Mouse (Mus musculus): ENCODE measurements around the gene Gys1.

Gene Gys1

DNA sequence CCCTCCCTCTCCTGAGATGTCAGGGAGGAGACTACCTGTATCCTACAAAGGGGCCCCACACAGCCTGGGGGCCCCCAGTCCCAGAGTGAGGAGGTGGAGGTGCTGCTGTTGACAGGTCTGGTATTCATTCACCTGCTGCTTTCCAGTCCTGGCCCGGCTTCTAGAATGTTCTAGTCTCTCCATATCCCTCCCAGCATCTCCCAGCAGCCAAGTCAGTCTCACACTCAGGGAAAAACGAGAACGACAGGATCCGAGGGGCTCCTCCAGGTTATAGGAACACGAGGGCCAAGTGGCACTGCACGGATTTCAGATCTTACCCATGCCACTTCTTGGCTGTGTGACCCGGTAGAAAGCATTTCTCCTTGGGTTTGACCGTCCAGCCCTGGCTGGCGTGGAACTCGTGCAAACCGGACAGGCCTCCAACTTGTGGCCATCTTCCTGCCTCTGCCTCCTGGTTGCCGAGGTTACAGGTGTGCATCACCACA is 19.9 kb upstream of the Gys1 start:
- DNase-seq (ENCODE audit: low spot score) = no peak

DNA sequence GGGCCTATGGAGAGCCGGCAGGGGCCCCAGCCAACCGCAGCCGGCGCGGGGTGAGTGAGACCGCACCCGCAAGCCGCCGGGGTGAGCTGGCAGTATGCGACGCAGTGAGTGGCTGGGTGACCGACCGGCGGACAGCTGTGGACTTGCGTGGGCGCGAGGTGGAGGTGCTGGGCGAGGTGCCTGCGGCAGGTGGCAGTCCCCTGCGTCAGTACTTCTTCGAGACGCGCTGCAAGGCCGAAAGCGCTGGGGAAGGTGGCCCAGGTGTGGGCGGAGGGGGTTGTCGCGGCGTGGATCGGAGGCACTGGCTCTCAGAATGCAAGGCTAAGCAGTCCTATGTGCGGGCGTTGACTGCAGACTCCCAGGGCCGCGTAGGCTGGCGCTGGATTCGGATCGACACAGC is 19.0 kb upstream of the Gys1 start:
- DNase-seq (ENCODE audit: low spot score) = no peak

DNA sequence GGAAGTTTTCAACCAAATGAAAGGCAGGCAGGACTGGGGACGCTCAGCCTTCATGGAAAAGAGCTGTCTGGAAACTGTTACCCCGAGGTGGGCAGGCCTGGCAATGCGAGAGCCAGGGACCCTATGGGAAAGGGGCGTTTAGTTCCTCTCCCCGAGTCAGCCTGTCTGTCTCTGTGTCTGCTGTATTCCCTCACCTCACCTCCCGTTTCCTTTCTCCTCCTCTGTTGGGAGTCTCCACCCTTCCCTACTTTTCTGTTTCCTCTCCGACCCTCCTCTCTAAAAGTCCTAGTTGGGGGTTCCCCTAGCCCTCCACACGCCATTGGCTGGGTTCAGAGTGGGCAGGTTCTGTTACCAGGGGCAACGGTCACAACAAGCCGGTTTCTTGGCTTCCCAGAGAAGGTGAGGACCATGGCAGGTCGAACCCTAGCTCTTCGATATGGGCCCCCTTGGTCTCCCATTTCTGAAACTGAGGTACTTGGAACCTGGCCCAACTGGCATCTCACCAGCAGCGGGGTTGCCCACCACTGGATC is 16.6 kb upstream of the Gys1 start:
- DNase-seq (ENCODE audit: low spot score) = no peak

GRCm38 (mm10) chr7:45419859-45420614 is 14.6 kb upstream of the Gys1 start:
- no peak for DNase-seq (ENCODE audit: low spot score)

GRCm38 (mm10) chr7:45420615-45420919 is 14.1 kb upstream of the Gys1 start, which contains the start of gene Lhb:
Lhb (plus strand) TSS chr7:45420820.
- DNase-seq (ENCODE audit: low spot score) = no peak

DNA sequence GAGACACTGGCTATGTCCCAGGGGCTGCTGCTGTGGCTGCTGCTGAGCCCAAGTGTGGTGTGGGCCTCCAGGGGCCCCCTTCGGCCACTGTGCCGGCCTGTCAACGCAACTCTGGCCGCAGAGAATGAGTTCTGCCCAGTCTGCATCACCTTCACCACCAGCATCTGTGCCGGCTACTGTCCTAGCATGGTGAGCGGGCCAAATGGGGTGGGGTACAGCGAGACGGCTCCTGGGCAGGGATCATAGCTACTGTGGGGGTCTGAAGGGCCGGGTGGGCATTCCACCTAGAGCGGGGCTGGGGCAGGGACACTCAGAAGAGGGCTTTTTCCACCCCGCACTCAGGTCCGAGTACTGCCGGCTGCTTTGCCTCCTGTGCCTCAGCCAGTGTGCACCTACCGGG is 13.4 kb upstream of the Gys1 start:
- no peak for DNase-seq (ENCODE audit: low spot score)

DNA sequence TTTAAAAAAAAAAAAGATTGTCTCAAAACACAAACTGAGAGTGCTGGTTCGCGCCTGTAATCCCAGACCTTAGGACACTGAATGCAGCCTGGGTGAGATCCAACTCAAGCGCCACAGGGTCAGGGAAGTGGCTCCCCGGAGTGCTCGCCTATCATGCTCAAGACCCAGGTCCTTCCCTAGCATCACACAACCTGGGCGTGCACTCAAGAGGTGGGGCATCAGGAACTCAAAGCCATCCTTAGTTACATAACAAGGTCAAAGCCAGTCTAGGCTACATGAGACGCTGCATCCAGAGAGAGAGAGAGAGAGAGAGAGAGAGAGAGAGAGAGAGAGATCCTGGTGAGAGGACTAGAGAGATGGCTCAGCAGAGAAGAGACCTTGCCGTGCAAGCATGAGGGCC is 8.1 kb upstream of the Gys1 start:
- no peak for DNase-seq (ENCODE audit: low spot score)

DNA sequence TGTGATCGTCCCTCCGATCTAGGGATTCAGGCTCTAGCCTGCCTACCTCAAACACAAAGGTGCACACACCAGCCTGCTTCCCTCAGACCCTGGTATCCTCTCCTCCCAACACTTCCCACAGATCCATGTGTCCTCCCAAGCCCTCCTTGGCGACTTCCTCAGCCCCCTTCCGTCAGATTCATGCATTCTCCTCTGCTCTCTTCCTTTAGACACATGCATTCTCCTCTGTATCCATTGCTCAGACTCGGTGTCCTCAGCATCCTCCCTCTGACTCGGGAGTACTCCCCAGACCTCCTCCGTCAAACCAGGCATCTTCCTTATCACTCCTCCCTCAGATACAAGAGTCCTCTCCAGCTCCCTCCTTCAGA is 825 bp upstream of the Gys1 start:
- DNase-seq (ENCODE audit: low spot score) = no peak

- DNase-seq (ENCODE audit: low spot score) = no peak
Observed at GRCm38 (mm10) chr7:45435038-45435437, 394 bp downstream of the Gys1 start.

GRCm38 (mm10) chr7:45436444-45436843 is 1.8 kb downstream of the Gys1 start:
- no peak for DNase-seq (ENCODE audit: low spot score)

DNA sequence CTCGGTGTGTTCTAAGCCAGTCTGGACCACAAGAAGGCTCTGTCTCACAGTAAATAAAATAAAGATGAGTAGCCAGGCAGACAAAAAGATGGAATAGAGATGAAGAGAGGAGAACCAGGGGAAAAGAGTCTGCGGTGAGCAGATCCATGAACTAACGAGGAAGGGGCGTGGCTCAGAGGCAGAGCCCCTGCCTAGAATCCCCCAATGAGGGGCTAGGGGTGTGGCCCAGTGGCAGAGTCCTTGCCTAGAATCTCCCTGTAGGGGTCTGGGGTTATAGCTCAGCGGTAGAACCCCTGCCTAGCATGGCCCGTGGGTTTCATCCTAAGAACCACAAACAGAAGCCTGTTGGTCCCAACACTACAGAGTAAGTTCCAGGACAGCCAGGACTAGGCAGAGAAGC is 2.4 kb downstream of the Gys1 start:
- no peak for DNase-seq (ENCODE audit: low spot score)

DNA sequence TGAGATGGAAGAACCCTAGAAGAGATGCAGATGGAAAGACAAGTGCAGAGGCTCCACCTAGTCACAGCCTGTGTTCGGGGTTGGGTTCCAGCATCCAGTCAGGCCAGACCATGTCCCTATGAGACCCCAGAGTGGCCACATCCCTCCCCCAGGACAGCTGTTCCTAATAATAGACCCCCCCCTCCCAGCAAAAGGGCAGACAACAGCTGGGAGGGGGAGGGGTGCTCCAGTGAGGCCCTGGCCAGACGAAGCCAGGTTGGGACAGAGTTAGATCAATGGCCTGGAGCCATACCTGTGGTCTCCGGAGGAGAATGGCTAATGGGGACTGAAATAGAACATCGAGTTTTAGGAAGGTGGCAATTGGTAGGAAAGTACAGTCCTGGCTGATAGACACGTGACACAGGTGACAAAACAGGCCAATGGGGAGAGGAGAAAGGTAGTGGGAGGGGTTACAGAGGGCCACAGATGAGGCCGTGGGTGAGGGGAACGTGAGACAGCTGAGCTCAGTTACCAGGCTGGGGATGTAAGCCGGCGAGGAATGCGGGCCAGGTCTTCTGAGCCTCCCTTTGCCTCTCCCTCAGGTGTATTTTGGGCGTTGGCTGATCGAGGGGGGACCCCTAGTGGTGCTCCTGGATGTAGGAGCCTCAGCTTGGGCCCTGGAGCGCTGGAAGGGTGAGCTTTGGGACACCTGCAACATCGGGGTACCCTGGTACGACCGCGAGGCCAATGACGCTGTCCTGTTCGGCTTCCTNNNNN is 3.1 kb downstream of the Gys1 start, which contains the start of gene Ruvbl2:
TSS of gene Ruvbl2 (minus strand) at position 576 of the 756 bp plus-strand sequence.
- peak; percentile 48 for DNase-seq (ENCODE audit: low spot score)

- DNase-seq (ENCODE audit: low spot score) = no peak
Observed at GRCm38 (mm10) chr7:45443526-45444420, 9.1 kb downstream of the Gys1 start.

DNA sequence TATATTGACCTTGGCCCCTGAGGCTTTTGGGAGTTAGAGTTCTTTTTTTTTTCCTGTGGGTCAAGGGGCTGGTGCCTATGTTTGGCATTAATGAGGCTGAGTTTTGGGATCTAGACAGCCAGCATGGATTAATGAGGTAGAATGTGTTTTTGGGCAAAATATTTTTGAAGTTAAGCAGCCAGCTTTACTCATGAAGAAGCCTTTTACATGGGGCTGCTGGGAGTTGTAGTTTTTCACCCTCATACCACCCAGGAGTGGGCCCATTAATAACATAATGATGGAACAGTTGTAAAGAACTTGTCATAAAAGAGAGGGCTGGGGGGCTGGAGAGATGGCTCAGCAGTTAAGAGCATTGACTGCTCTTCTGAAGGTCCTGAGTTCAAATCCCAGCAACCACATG is 11.9 kb downstream of the Gys1 start:
- DNase-seq (ENCODE audit: low spot score) = no peak

GRCm38 (mm10) chr7:45447325-45447990 is 12.8 kb downstream of the Gys1 start:
- no peak for DNase-seq (ENCODE audit: low spot score)

DNA sequence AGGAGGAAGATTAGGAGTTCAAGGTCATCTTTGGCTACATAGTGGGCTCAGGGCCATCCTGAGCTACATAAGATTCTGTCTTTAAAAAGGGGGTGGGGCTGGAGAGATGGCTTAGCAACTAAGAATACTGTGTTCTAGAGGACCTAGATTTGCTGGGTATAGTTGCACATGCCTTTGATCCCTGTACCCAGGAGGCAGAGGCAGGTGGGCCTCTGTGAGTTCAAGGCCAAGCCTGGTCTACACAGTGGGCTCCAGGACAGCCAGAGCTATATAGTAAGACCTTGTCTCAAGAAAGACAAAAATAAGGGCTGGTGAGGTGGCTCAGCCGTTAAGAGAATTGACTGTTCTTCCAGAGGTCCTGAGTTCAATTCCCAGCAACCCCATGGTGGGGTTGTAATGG is 15.3 kb downstream of the Gys1 start:
- DNase-seq (ENCODE audit: low spot score) = no peak

DNA sequence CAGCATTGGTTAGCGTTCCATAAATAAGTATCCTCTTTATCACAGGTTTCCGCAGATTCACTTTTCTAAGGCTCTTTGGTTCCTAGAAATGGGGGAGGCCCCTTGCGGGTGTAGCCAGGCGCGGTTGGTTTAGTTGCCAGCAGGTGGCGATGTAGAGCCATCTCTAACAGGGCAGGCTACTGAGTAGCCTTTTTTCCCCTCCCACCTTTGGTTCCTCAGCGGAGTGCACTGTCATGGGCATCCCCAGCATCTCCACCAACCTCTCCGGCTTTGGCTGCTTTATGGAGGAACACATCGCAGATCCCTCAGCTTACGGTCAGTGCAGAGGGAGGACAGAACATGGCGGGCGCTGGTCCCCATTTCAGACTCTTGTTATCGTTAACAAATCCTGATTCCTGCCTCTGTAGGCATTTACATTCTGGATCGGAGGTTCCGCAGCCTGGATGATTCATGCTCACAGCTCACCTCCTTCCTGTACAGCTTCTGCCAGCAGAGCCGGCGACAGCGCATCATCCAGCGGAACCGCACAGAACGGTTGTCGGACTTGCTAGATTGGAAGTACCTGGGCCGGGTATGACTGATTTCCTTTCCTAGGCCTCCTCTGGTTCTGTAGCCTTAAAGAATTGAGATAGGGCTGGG is 16.8 kb downstream of the Gys1 start:
- peak; percentile 84 for DNase-seq (ENCODE audit: low spot score)

GRCm38 (mm10) chr7:45454971-45455370 is 20.3 kb downstream of the Gys1 start:
- DNase-seq (ENCODE audit: low spot score) = no peak

DNA sequence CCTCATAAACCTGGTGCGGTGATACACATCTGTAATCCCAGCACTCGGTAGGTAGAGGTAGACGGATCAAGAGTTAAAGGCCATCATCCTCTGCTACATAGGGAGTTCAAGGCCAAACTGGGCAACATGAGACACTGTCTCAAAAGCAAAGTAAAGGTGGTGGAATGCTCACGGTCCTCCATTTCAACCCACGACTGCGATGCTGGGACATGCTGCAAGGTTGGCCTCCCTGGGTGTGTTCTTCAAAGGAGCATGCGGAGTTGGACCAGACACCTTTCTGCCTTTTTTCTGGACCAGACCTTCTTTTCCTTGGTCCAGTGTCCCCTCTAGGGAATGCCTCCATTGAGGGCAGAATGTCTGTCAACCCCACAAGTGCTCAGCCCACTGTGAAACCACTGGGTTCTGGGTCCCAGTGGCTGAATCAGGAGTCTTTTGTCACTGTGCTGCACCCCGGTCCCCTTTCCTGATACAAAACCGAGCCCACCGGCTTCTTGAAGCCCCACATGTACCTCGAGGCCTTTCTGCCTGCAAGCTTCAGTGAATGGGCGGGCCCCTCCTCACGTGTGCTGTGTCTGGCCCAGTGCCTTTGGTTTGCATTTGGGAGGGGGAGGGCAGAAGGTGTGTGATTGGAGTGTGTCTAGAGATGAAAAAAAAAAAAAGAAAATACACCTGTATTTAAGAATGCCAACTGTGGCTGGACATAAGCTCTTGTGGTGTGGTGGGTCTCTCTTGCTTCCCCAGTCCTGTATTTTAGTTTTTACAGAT is 21.5 kb downstream of the Gys1 start:
- DNase-seq (ENCODE audit: low spot score) = no peak

GRCm38 (mm10) chr7:45456721-45457203 is 22.1 kb downstream of the Gys1 start:
- DNase-seq (ENCODE audit: low spot score) = no peak

All from urinary bladder, postnatal 14 days (tissue).